8 mouse cellular contexts compared by ENCODE assay signal in genomic region chr16:91405640-91406584, GRCm38 (mm10). TPM values are rescaled to one million over a fixed set of nuclear protein-coding genes. Genes with fewer than 3 reads are reported as not detected.
DNase-seq lines count a peak whose midpoint lies in the region; ATAC-seq lines count a peak whose summit lies in the region.

Gene Il10rb (plus strand): TSS chr16:91406164.

- WGBS in heart, embryonic 12.5 days = 5% methylated on average over 51 of the region's 51 CpGs
- 5% methylated on average over 51 of the region's 51 CpGs for WGBS in kidney, embryonic 16.5 days
- WGBS in liver, embryonic 15.5 days (ENCODE audit: insufficient replicate concordance) = 3% methylated on average over 51 of the region's 51 CpGs
- 4% methylated on average over 49 of the region's 51 CpGs for WGBS in stomach, embryonic 16.5 days

- H3K4me1 ChIP-seq in heart, embryonic 12.5 days (replicated peaks) = peaks cover 36% of the 10 kb centered on the region
- H3K4me1 ChIP-seq in kidney, embryonic 16.5 days (ENCODE audit: insufficient read depth, low read length) = peaks cover 35% of the 10 kb centered on the region
- peaks cover 64% of the 10 kb centered on the region for H3K4me1 ChIP-seq in liver, embryonic 15.5 days (replicated peaks)
- H3K4me1 ChIP-seq in stomach, embryonic 16.5 days (ENCODE audit: control insufficient read depth, insufficient read depth, low read length) = peaks cover 15% of the 10 kb centered on the region

- H3K36me3 ChIP-seq in heart, embryonic 12.5 days = peaks cover 38% of the 10 kb centered on the region
- peaks cover 3% of the 10 kb centered on the region; the same call in 1 of the 2 replicates for H3K36me3 ChIP-seq in kidney, embryonic 16.5 days (ENCODE audit: insufficient read depth, low read length)
- H3K36me3 ChIP-seq in liver, embryonic 15.5 days (replicated peaks) = peaks cover 59% of the 10 kb centered on the region
- no peaks in the 10 kb centered on the region for H3K36me3 ChIP-seq in stomach, embryonic 16.5 days (ENCODE audit: control insufficient read depth, insufficient read depth, low read length)

- peak within 1 kb of the TSS; percentile 82 for H3K27ac ChIP-seq in heart, embryonic 12.5 days (ENCODE audit: poor library complexity, severe bottlenecking)
- peak within 1 kb of the TSS; percentile 87 for H3K27ac ChIP-seq in kidney, embryonic 16.5 days (ENCODE audit: low read length)
- peak within 1 kb of the TSS; percentile 91 for H3K27ac ChIP-seq in liver, embryonic 15.5 days (replicated peaks)
- H3K27ac ChIP-seq in stomach, embryonic 16.5 days (ENCODE audit: low read length) = peak within 1 kb of the TSS; percentile 83

- peak within 1 kb of the TSS; percentile 73 for H3K4me3 ChIP-seq in heart, embryonic 12.5 days
- H3K4me3 ChIP-seq in kidney, embryonic 16.5 days (ENCODE audit: low read length) = peak within 1 kb of the TSS; percentile 77
- peak within 1 kb of the TSS; percentile 75 for H3K4me3 ChIP-seq in liver, embryonic 15.5 days (replicated peaks)
- peak within 1 kb of the TSS; percentile 75 for H3K4me3 ChIP-seq in stomach, embryonic 16.5 days (replicated peaks; ENCODE audit: low read length)

- peak within 1 kb of the TSS; percentile 88 for H3K9ac ChIP-seq in heart, embryonic 12.5 days
- H3K9ac ChIP-seq in kidney, embryonic 16.5 days (replicated peaks; ENCODE audit: low read length) = peak within 1 kb of the TSS; percentile 91
- peak within 1 kb of the TSS; percentile 89 for H3K9ac ChIP-seq in liver, embryonic 15.5 days
- peak within 1 kb of the TSS; percentile 93 for H3K9ac ChIP-seq in stomach, embryonic 16.5 days (ENCODE audit: low read length)

- DNase-seq in CD4-positive helper T cell, adult 2 months (ENCODE audit: low read depth, low spot score) = peak; percentile 83
- DNase-seq in brain, adult 2 months (ENCODE audit: low read depth, low spot score) = peak; percentile 43
- DNase-seq in neural tube, embryonic 10.5 days (ENCODE audit: extremely low spot score, low spot score) = peak; percentile 65

- ATAC-seq in erythroid progenitor cell, adult 5-6 weeks (replicated peaks; ENCODE audit: low FRiP score, poor library complexity, severe bottlenecking) = peak; percentile 95
- peak; percentile 92 for ATAC-seq in heart, embryonic 12.5 days (ENCODE audit: insufficient number of reproducible peaks, low FRiP score)
- peak; percentile 90 for ATAC-seq in kidney, embryonic 16.5 days (ENCODE audit: low FRiP score, low TSS enrichment)
- ATAC-seq in liver, embryonic 15.5 days (ENCODE audit: insufficient read depth) = peak; percentile 95
- peak; percentile 88 for ATAC-seq in stomach, embryonic 16.5 days (ENCODE audit: insufficient read depth, low FRiP score)

- no peaks in the 10 kb centered on the region for H3K9me3 ChIP-seq in heart, embryonic 12.5 days (replicated peaks)
- no peaks in the 10 kb centered on the region for H3K9me3 ChIP-seq in kidney, embryonic 16.5 days (ENCODE audit: low read length)
- no peaks in the 10 kb centered on the region for H3K9me3 ChIP-seq in liver, embryonic 15.5 days (replicated peaks)
- H3K9me3 ChIP-seq in stomach, embryonic 16.5 days (replicated peaks; ENCODE audit: control insufficient read depth, low read length) = no peaks in the 10 kb centered on the region

- H3K4me2 ChIP-seq in heart, embryonic 12.5 days = peak within 1 kb of the TSS; percentile 83
- H3K4me2 ChIP-seq in kidney, embryonic 16.5 days (replicated peaks; ENCODE audit: low read depth, low read length) = peak within 1 kb of the TSS; percentile 91
- H3K4me2 ChIP-seq in liver, embryonic 15.5 days = peak within 1 kb of the TSS; percentile 88
- H3K4me2 ChIP-seq in stomach, embryonic 16.5 days (ENCODE audit: low read depth, low read length) = peak within 1 kb of the TSS; percentile 77

- no peaks in the 10 kb centered on the region for H3K27me3 ChIP-seq in heart, embryonic 12.5 days (replicated peaks)
- no peaks in the 10 kb centered on the region for H3K27me3 ChIP-seq in kidney, embryonic 16.5 days (ENCODE audit: insufficient read depth, low read length)
- H3K27me3 ChIP-seq in liver, embryonic 15.5 days = no peaks in the 10 kb centered on the region
- H3K27me3 ChIP-seq in stomach, embryonic 16.5 days (ENCODE audit: control insufficient read depth, insufficient read depth, low read length) = no peaks in the 10 kb centered on the region

RNA-seq across cellular contexts. Expression of gene Il10rb, which starts in this region (rescaled TPM):
- 21.8 and 37.8 TPM in 2 replicates for total RNA-seq in erythroid progenitor cell, adult 5-6 weeks (2015; ENCODE audit: low replicate concordance)
- 20.5 and 33.1 TPM in 2 replicates for total RNA-seq in erythroid progenitor cell, adult 5-6 weeks (2017; ENCODE audit: low replicate concordance)
- polyA plus RNA-seq in heart, embryonic 12.5 days (2016; fragmentation: Nextera tagmentation; extraction: Ambion mirVana) = 40.1 and 42.6 TPM in 2 replicates
- 38.8 and 45.1 TPM in 2 replicates for polyA plus RNA-seq in kidney, embryonic 16.5 days (2015; fragmentation: Nextera tagmentation; extraction: Ambion mirVana)
- 29.9 and 34.7 TPM in 2 replicates for polyA plus RNA-seq in liver, embryonic 15.5 days (2015; fragmentation: Nextera tagmentation; extraction: Ambion mirVana)
- polyA plus RNA-seq in stomach, embryonic 16.5 days (2015; fragmentation: Nextera tagmentation; extraction: Ambion mirVana) = 52.3 and 58.1 TPM in 2 replicates

Comparison
In these comparisons a context has a peak if more than half of its experiments do, and no peak if none do; other contexts are left out.
1. Peak in every context shown above with its lines: DNase-seq, ATAC-seq, H3K4me3 ChIP-seq and H3K27ac ChIP-seq.